Mouse (Mus musculus): ENCODE results near the gene Lypd9. TPM values are rescaled to one million over a fixed set of nuclear protein-coding genes. Genes with fewer than 3 reads are reported as not detected.
"Not testable (repeated sequence)": the region's sequence is repeated elsewhere in the genome, so short reads cannot be mapped to it uniquely, and the experiment has no call there.

The Lypd9 gene
- not detected in 2 replicates for polyA plus RNA-seq (2014; fragmentation: Nextera tagmentation; extraction: Ambion mirVana)

- Histone ChIP-seq H3K27ac (replicated peaks; ENCODE audit: low read depth, low read length) (no peak within 1 kb of the TSS), H3K27me3 (ENCODE audit: control insufficient read depth, insufficient read depth, low read length) (no peaks in the 10 kb centered on the region), H3K36me3 (replicated peaks; ENCODE audit: control insufficient read depth, insufficient read depth, low read depth, low read length) (no peaks in the 10 kb centered on the region), H3K9me3 (replicated peaks; ENCODE audit: control insufficient read depth, low read length) (no peaks in the 10 kb centered on the region), H3K9ac (replicated peaks; ENCODE audit: low read length) (no peak within 1 kb of the TSS), H3K4me3 (ENCODE audit: low read depth, low read length) (no peak within 1 kb of the TSS), H3K4me2 (ENCODE audit: low read depth, low read length) (no peak within 1 kb of the TSS), H3K4me1 (ENCODE audit: control insufficient read depth, insufficient read depth, low read length) (0 out of 2 replicates have a peak, but pooled peaks cover 2% of the 10 kb centered on the region)
- 95% methylated on average over 9 of the region's 9 CpGs for WGBS
- DNase-seq (ENCODE audit: low spot score), result no peak
- no peak for ATAC-seq (replicated peaks; ENCODE audit: insufficient number of reproducible peaks, low FRiP score, low TSS enrichment, low read depth)
These were observed at the start of gene Lypd9 for GRCm38 (mm10) chr11:58452759-58453158. TSS of gene Lypd9 (minus strand) at chr11:58452923.

GRCm38 (mm10) chr11:58502472-58502871 is 49.7 kb upstream of the Lypd9 start, which contains the start of gene Olfr331:
TSS of gene Olfr331 (minus strand) at chr11:58502572.
- H3K4me3 ChIP-seq (ENCODE audit: low read depth, low read length); H3K4me2 ChIP-seq (ENCODE audit: low read depth, low read length); H3K4me1 ChIP-seq (ENCODE audit: control insufficient read depth, insufficient read depth, low read length); H3K36me3 ChIP-seq (replicated peaks; ENCODE audit: control insufficient read depth, insufficient read depth, low read depth, low read length); ATAC-seq (replicated peaks; ENCODE audit: insufficient number of reproducible peaks, low FRiP score, low TSS enrichment, low read depth); DNase-seq (ENCODE audit: low spot score); H3K9me3 ChIP-seq (replicated peaks; ENCODE audit: control insufficient read depth, low read length); H3K27ac ChIP-seq (replicated peaks; ENCODE audit: low read depth, low read length); H3K9ac ChIP-seq (replicated peaks; ENCODE audit: low read length); H3K27me3 ChIP-seq (ENCODE audit: control insufficient read depth, insufficient read depth, low read length): not testable (repeated sequence)

- Histone ChIP-seq H3K9me3 (replicated peaks; ENCODE audit: control insufficient read depth, low read length) (no peaks in the 10 kb centered on the region), H3K4me2 (ENCODE audit: low read depth, low read length) (no peak overlapping the region), H3K27me3 (ENCODE audit: control insufficient read depth, insufficient read depth, low read length) (no peaks in the 10 kb centered on the region), H3K36me3 (replicated peaks; ENCODE audit: control insufficient read depth, insufficient read depth, low read depth, low read length) (no peaks in the 10 kb centered on the region), H3K4me3 (ENCODE audit: low read depth, low read length) (no peak overlapping the region), H3K27ac (replicated peaks; ENCODE audit: low read depth, low read length) (no peak overlapping the region), H3K9ac (replicated peaks; ENCODE audit: low read length) (no peak overlapping the region), H3K4me1 (ENCODE audit: control insufficient read depth, insufficient read depth, low read length) (no peaks in the 10 kb centered on the region)
- DNase-seq (ENCODE audit: low spot score) (peak; percentile 27), ATAC-seq (replicated peaks; ENCODE audit: insufficient number of reproducible peaks, low FRiP score, low TSS enrichment, low read depth) (no peak)
- 57% methylated on average over 3 of the region's 3 CpGs for WGBS
These were observed 46.6 kb upstream of the Lypd9 start for GRCm38 (mm10) chr11:58499290-58499689.

GRCm38 (mm10) chr11:58498761-58499160 is 46.0 kb upstream of the Lypd9 start:
- Histone ChIP-seq H3K4me3 (ENCODE audit: low read depth, low read length) (no peak overlapping the region), H3K27me3 (ENCODE audit: control insufficient read depth, insufficient read depth, low read length) (no peaks in the 10 kb centered on the region), H3K4me1 (ENCODE audit: control insufficient read depth, insufficient read depth, low read length) (no peaks in the 10 kb centered on the region), H3K36me3 (replicated peaks; ENCODE audit: control insufficient read depth, insufficient read depth, low read depth, low read length) (no peaks in the 10 kb centered on the region), H3K9ac (replicated peaks; ENCODE audit: low read length) (no peak overlapping the region), H3K27ac (replicated peaks; ENCODE audit: low read depth, low read length) (no peak overlapping the region), H3K4me2 (ENCODE audit: low read depth, low read length) (no peak overlapping the region), H3K9me3 (replicated peaks; ENCODE audit: control insufficient read depth, low read length) (no peaks in the 10 kb centered on the region)
- ATAC-seq (replicated peaks; ENCODE audit: insufficient number of reproducible peaks, low FRiP score, low TSS enrichment, low read depth) (no peak), DNase-seq (ENCODE audit: low spot score) (no peak)
- 79% methylated on average over 9 of the region's 9 CpGs for WGBS

GRCm38 (mm10) chr11:58492455-58492854 is 39.7 kb upstream of the Lypd9 start, which contains the start of gene Olfr332:
TSS of gene Olfr332 (minus strand) at chr11:58492555.
- ATAC-seq (replicated peaks; ENCODE audit: insufficient number of reproducible peaks, low FRiP score, low TSS enrichment, low read depth), result no peak
- H3K36me3 ChIP-seq (replicated peaks; ENCODE audit: control insufficient read depth, insufficient read depth, low read depth, low read length), result no peaks in the 10 kb centered on the region
- no peak within 1 kb of the TSS for H3K4me3 ChIP-seq (ENCODE audit: low read depth, low read length)
- H3K9me3 ChIP-seq (replicated peaks; ENCODE audit: control insufficient read depth, low read length), result no peaks in the 10 kb centered on the region
- H3K4me1 ChIP-seq (ENCODE audit: control insufficient read depth, insufficient read depth, low read length), result no peaks in the 10 kb centered on the region
- no peaks in the 10 kb centered on the region for H3K27me3 ChIP-seq (ENCODE audit: control insufficient read depth, insufficient read depth, low read length)
- no peak within 1 kb of the TSS for H3K9ac ChIP-seq (replicated peaks; ENCODE audit: low read length)
- 87% methylated on average over 2 of the region's 2 CpGs for WGBS
- H3K4me2 ChIP-seq (ENCODE audit: low read depth, low read length), result no peak within 1 kb of the TSS
- no peak for DNase-seq (ENCODE audit: low spot score)
- no peak within 1 kb of the TSS for H3K27ac ChIP-seq (replicated peaks; ENCODE audit: low read depth, low read length)

- H3K27me3 ChIP-seq (ENCODE audit: control insufficient read depth, insufficient read depth, low read length), result no peaks in the 10 kb centered on the region
- H3K27ac ChIP-seq (replicated peaks; ENCODE audit: low read depth, low read length), result no peak within 1 kb of the TSS
- no peaks in the 10 kb centered on the region for H3K36me3 ChIP-seq (replicated peaks; ENCODE audit: control insufficient read depth, insufficient read depth, low read depth, low read length)
- no peaks in the 10 kb centered on the region for H3K4me1 ChIP-seq (ENCODE audit: control insufficient read depth, insufficient read depth, low read length)
- H3K9ac ChIP-seq (replicated peaks; ENCODE audit: low read length), result no peak within 1 kb of the TSS
- ATAC-seq (replicated peaks; ENCODE audit: insufficient number of reproducible peaks, low FRiP score, low TSS enrichment, low read depth), result no peak
- no peaks in the 10 kb centered on the region for H3K9me3 ChIP-seq (replicated peaks; ENCODE audit: control insufficient read depth, low read length)
- H3K4me3 ChIP-seq (ENCODE audit: low read depth, low read length), result no peak within 1 kb of the TSS
- H3K4me2 ChIP-seq (ENCODE audit: low read depth, low read length), result no peak within 1 kb of the TSS
- no peak for DNase-seq (ENCODE audit: low spot score)
These were observed 9.4 kb upstream of the Lypd9 start, which contains the start of gene Olfr30 for GRCm38 (mm10) chr11:58462170-58462569. TSS of gene Olfr30 (minus strand) at chr11:58462270.

GRCm38 (mm10) chr11:58453592-58453991 is 869 bp upstream of the Lypd9 start:
- Histone ChIP-seq H3K4me3 (ENCODE audit: low read depth, low read length) (no peak overlapping the region), H3K27me3 (ENCODE audit: control insufficient read depth, insufficient read depth, low read length) (no peaks in the 10 kb centered on the region), H3K36me3 (replicated peaks; ENCODE audit: control insufficient read depth, insufficient read depth, low read depth, low read length) (no peaks in the 10 kb centered on the region), H3K9ac (replicated peaks; ENCODE audit: low read length) (no peak overlapping the region), H3K4me2 (ENCODE audit: low read depth, low read length) (no peak overlapping the region), H3K4me1 (ENCODE audit: control insufficient read depth, insufficient read depth, low read length) (0 out of 2 replicates have a peak, but pooled peaks cover 2% of the 10 kb centered on the region), H3K9me3 (replicated peaks; ENCODE audit: control insufficient read depth, low read length) (no peaks in the 10 kb centered on the region), H3K27ac (replicated peaks; ENCODE audit: low read depth, low read length) (no peak overlapping the region)
- peak; percentile 72 for ATAC-seq (replicated peaks; ENCODE audit: insufficient number of reproducible peaks, low FRiP score, low TSS enrichment, low read depth)
- WGBS, result 24% methylated on average over 4 of the region's 4 CpGs
- DNase-seq (ENCODE audit: low spot score), result peak; percentile 73

- Histone ChIP-seq H3K36me3 (replicated peaks; ENCODE audit: control insufficient read depth, insufficient read depth, low read depth, low read length) (no peaks in the 10 kb centered on the region), H3K9ac (replicated peaks; ENCODE audit: low read length) (no peak overlapping the region), H3K4me2 (ENCODE audit: low read depth, low read length) (no peak overlapping the region), H3K9me3 (replicated peaks; ENCODE audit: control insufficient read depth, low read length) (no peaks in the 10 kb centered on the region), H3K27me3 (ENCODE audit: control insufficient read depth, insufficient read depth, low read length) (no peaks in the 10 kb centered on the region), H3K4me1 (ENCODE audit: control insufficient read depth, insufficient read depth, low read length) (no peaks in the 10 kb centered on the region), H3K27ac (replicated peaks; ENCODE audit: low read depth, low read length) (no peak overlapping the region), H3K4me3 (ENCODE audit: low read depth, low read length) (no peak overlapping the region)
- WGBS, result 52% methylated on average over 5 of the region's 5 CpGs
- DNase-seq (ENCODE audit: low spot score) (no peak), ATAC-seq (replicated peaks; ENCODE audit: insufficient number of reproducible peaks, low FRiP score, low TSS enrichment, low read depth) (no peak)
These were observed 14.9 kb downstream of the Lypd9 start for GRCm38 (mm10) chr11:58437866-58438265.

Data from embryonic facial prominence, embryonic 11.5 days (tissue).